Mouse (Mus musculus) thymus, postnatal 4 days (tissue): ENCODE results near the gene Zfp719.
A peak's percentile ranks its signal among the peaks of the same experiment; 100 is the strongest.

Experiments
- DNase-seq: peaks from one replicate; pipeline ENCODE4 v3.0.0; 2021

Gene Zfp719

GRCm38 (mm10) chr7:43579440-43580171, at the start of gene Zfp719:
TSS of gene Zfp719 (plus strand) at chr7:43579610.
- DNase-seq: peak; percentile 90

- no peak for DNase-seq
Observed at GRCm38 (mm10) chr7:43530216-43530785, 49.1 kb upstream of the Zfp719 start.

GRCm38 (mm10) chr7:43532936-43533505, 46.4 kb upstream of the Zfp719 start:
- DNase-seq: no peak

- no peak for DNase-seq
Observed at GRCm38 (mm10) chr7:43538524-43538923, 40.9 kb upstream of the Zfp719 start.

GRCm38 (mm10) chr7:43544225-43544977, 35.0 kb upstream of the Zfp719 start, which contains the start of gene Cd33:
TSS of gene Cd33 (minus strand) at chr7:43544428.
- DNase-seq: no peak

- DNase-seq: no peak
Observed at GRCm38 (mm10) chr7:43545656-43546545, 33.5 kb upstream of the Zfp719 start.

GRCm38 (mm10) chr7:43547666-43548065, 31.7 kb upstream of the Zfp719 start:
- no peak for DNase-seq

GRCm38 (mm10) chr7:43548206-43548605, 31.2 kb upstream of the Zfp719 start:
- no peak for DNase-seq

GRCm38 (mm10) chr7:43553153-43553552, 26.3 kb upstream of the Zfp719 start:
- peak; percentile 23 for DNase-seq

- DNase-seq: no peak
Observed at GRCm38 (mm10) chr7:43554550-43554949, 24.9 kb upstream of the Zfp719 start.

GRCm38 (mm10) chr7:43555351-43555750, 24.1 kb upstream of the Zfp719 start:
- DNase-seq: no peak

GRCm38 (mm10) chr7:43556901-43557300, 22.5 kb upstream of the Zfp719 start:
- DNase-seq: no peak

GRCm38 (mm10) chr7:43562006-43562633, 17.3 kb upstream of the Zfp719 start, which contains the start of gene Zfp658:
TSS of gene Zfp658 (plus strand) at chr7:43562256.
- peak; percentile 83 for DNase-seq

- no peak for DNase-seq
Observed at GRCm38 (mm10) chr7:43562651-43563070, 16.7 kb upstream of the Zfp719 start.

GRCm38 (mm10) chr7:43563300-43563699, 16.1 kb upstream of the Zfp719 start:
- no peak for DNase-seq

GRCm38 (mm10) chr7:43571216-43571615, 8.2 kb upstream of the Zfp719 start:
- no peak for DNase-seq

GRCm38 (mm10) chr7:43580526-43580925, 1.1 kb downstream of the Zfp719 start:
- no peak for DNase-seq

- DNase-seq: peak; percentile 42
Observed at GRCm38 (mm10) chr7:43584790-43585189, 5.4 kb downstream of the Zfp719 start.

- no peak for DNase-seq
Observed at GRCm38 (mm10) chr7:43601884-43602283, 22.5 kb downstream of the Zfp719 start.

- peak; percentile 63 for DNase-seq
Observed at GRCm38 (mm10) chr7:43606896-43607742, 27.7 kb downstream of the Zfp719 start, which contains the start of gene Zfp819. TSS of gene Zfp819 (plus strand) at chr7:43607169.
